Mouse (Mus musculus) midbrain, postnatal 0 days (tissue): ENCODE data around the gene Olfr605. TPM values are rescaled to one million over a fixed set of nuclear protein-coding genes. Genes with fewer than 3 reads are reported as not detected.

Experiments
- ATAC-seq: fragments of 200-750 bp; cut with Nextera tagmentation; 2 replicates; pipeline ENCODE4 v1.8.0; 2017; ENCODE audit warnings: moderate number of reproducible peaks, mild to moderate bottlenecking, moderate TSS enrichment, moderate library complexity; ENCODE audit not compliant: low FRiP score
- DNase-seq: peaks from one replicate; pipeline ENCODE4 v3.0.0-alpha.2; 2015; ENCODE audit warnings: low spot score
- H3K27ac ChIP-seq: fragments of 300-500 bp; sonication (generic); 2 replicates; pipeline ENCODE4 v1.5.1; 2014; ENCODE audit warnings: low read depth, mild to moderate bottlenecking, low read length, mixed read lengths
- H3K27me3 ChIP-seq: fragments of 300-500 bp; sonication (generic); 2 replicates; pipeline ENCODE4 v1.6.1; 2014; ENCODE audit warnings: low read length, control low read depth, mixed read lengths; ENCODE audit not compliant: insufficient read depth
- H3K36me3 ChIP-seq: fragments of 300-500 bp; sonication (generic); 2 replicates; pipeline ENCODE4 v1.6.1; 2014; ENCODE audit warnings: low read length, control low read depth, mixed read lengths; ENCODE audit not compliant: insufficient read depth
- H3K4me1 ChIP-seq: fragments of 300-500 bp; sonication (generic); 2 replicates; pipeline ENCODE4 v1.6.1; 2014; ENCODE audit warnings: mild to moderate bottlenecking, control low read depth, antibody characterized with exemption, low read length, mixed read lengths; ENCODE audit not compliant: insufficient read depth
- H3K4me2 ChIP-seq: fragments of 300-500 bp; sonication (generic); 2 replicates; pipeline ENCODE4 v1.6.1; 2014; ENCODE audit warnings: low read depth, mild to moderate bottlenecking, low read length, mixed read lengths; ENCODE audit not compliant: poor library complexity, severe bottlenecking
- H3K4me3 ChIP-seq: fragments of 300-500 bp; sonication (generic); 2 replicates; pipeline ENCODE4 v1.5.1; 2014; ENCODE audit warnings: low read depth, mild to moderate bottlenecking, low read length, moderate library complexity
- H3K9ac ChIP-seq: fragments of 300-500 bp; sonication (generic); replicated peaks from 2 replicates; pipeline ENCODE4 v1.6.1; 2014; ENCODE audit warnings: mild to moderate bottlenecking, low read length, moderate library complexity, mixed read lengths; ENCODE audit not compliant: poor library complexity, severe bottlenecking
- H3K9me3 ChIP-seq: fragments of 300-500 bp; sonication (generic); 2 replicates; pipeline ENCODE4 v1.6.1; 2016; ENCODE audit warnings: low read length, control low read depth
- CTCF ChIP-seq: IDR thresholded peaks from 2 replicates; pipeline ENCODE4 v1.5.1; 2016; ENCODE audit warnings: antibody characterized with exemption, mild to moderate bottlenecking
- WGBS: fragments of 180-500 bp; shearing (Covaris S2); extraction: QIAGEN DNeasy Blood & Tissue Kit; methylation state at CpG from one replicate; pipeline ENCODE4 v1.1.7; 2014; 5-methylcytosine and 5-hydroxymethylcytosine counted together
- microRNA-seq: library from miRNA; unstranded; fragments of <30 nt; microRNA quantifications from one replicate; pipeline ENCODE4, GENCODE M21; 2016; ENCODE audit warnings: borderline number of aligned reads
- polyA plus RNA-seq: library from polyadenylated mRNA; unstranded; fragments of >200 nt; fragmentation: Nextera tagmentation; extraction: Ambion mirVana; gene quantifications from 2 replicates; pipeline ENCODE4 v1.2.1, GENCODE M21; 2015
- total RNA-seq: library from RNA; depleted of rRNA; stranded (reverse); fragments of >200 nt; gene quantifications from 2 replicates; pipeline ENCODE4 v1.2.3, GENCODE M21; 2014; rRNA removed

The Olfr605 gene
- total and polyA plus RNA-seq, 2 experiments from 2014 or later: not detected

- H3K4me3 ChIP-seq: no peak overlapping the region
- no peaks in the 10 kb centered on the region for H3K4me1 ChIP-seq
- no peak for DNase-seq
- ATAC-seq: no peak
- no peak overlapping the region for H3K27ac ChIP-seq
- H3K4me2 ChIP-seq: no peak overlapping the region
- WGBS: 11% methylated on average over 1 of the region's 1 CpGs
- no peak for TF ChIP-seq CTCF
- no peaks in the 10 kb centered on the region for H3K9me3 ChIP-seq
- no peak overlapping the region for H3K9ac ChIP-seq
- H3K36me3 ChIP-seq: no peaks in the 10 kb centered on the region
- H3K27me3 ChIP-seq: no peaks in the 10 kb centered on the region
These were observed 46.3 kb downstream of the Olfr605 start for GRCm38 (mm10) chr7:103398981-103399380.

DNA sequence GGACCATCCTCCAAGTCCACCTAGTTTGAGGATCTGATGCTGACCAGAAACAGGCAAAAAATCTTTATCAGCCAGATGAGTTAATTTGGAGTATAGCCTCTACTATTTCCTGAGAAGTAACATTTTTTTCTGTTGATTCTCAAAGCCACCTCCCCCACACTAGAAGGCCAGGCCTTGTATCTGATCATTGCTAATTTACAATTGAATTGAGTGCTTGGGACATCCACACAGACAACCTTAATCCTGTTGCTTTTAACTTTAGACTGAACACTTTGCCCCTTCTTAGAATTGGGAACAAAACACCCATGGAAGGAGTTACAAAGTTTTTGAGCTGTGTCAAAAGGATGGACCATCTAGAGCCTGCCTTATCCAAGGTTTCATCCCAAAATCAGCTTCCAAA, 47.5 kb downstream of the Olfr605 start:
- Histone ChIP-seq H3K4me2 (no peak overlapping the region), H3K27ac (no peak overlapping the region), H3K4me1 (no peaks in the 10 kb centered on the region), H3K27me3 (no peaks in the 10 kb centered on the region), H3K4me3 (no peak overlapping the region), H3K36me3 (no peaks in the 10 kb centered on the region), H3K9ac (no peak overlapping the region), H3K9me3 (no peaks in the 10 kb centered on the region)
- TF ChIP-seq CTCF: no peak
- DNase-seq (no peak), ATAC-seq (no peak)

Small RNA genes within 50 kb of the gene (microRNA-seq; reads per million reads assigned to microRNA genes)
- not detected for gene Gm25774

Other genes starting within 250 kb of the Olfr605 start
- gene Olfr593, start 233.6 kb downstream of the Olfr605 start, total RNA-seq: not detected in 2 replicates
- not detected in 2 replicates for gene Olfr593, start 233.6 kb downstream of the Olfr605 start, polyA plus RNA-seq
- not detected in 2 replicates for gene Olfr594, start 228.4 kb downstream of the Olfr605 start, total RNA-seq
- gene Olfr594, start 228.4 kb downstream of the Olfr605 start, polyA plus RNA-seq: not detected in 2 replicates
- not detected in 2 replicates for gene Usp17ld, start 192.9 kb downstream of the Olfr605 start, total RNA-seq
- gene Usp17ld, start 192.9 kb downstream of the Olfr605 start, polyA plus RNA-seq: not detected in 2 replicates
- not detected in 2 replicates for gene Olfr596, start 139.8 kb downstream of the Olfr605 start, total RNA-seq
- not detected in 2 replicates for gene Olfr596, start 139.8 kb downstream of the Olfr605 start, polyA plus RNA-seq
- gene Olfr597, start 129.1 kb downstream of the Olfr605 start, total RNA-seq: not detected in 2 replicates
- not detected in 2 replicates for gene Olfr597, start 129.1 kb downstream of the Olfr605 start, polyA plus RNA-seq
- not detected in 2 replicates for gene Olfr598, start 121.9 kb downstream of the Olfr605 start, total RNA-seq
- not detected in 2 replicates for gene Olfr598, start 121.9 kb downstream of the Olfr605 start, polyA plus RNA-seq
- gene Olfr599, start 109.5 kb downstream of the Olfr605 start, total RNA-seq: not detected in 2 replicates
- not detected in 2 replicates for gene Olfr599, start 109.5 kb downstream of the Olfr605 start, polyA plus RNA-seq
- gene Olfr600, start 95.8 kb downstream of the Olfr605 start, total RNA-seq: not detected in 2 replicates
- not detected in 2 replicates for gene Olfr600, start 95.8 kb downstream of the Olfr605 start, polyA plus RNA-seq
- gene Olfr601, start 82.8 kb downstream of the Olfr605 start, total RNA-seq: not detected in 2 replicates
- not detected in 2 replicates for gene Olfr601, start 82.8 kb downstream of the Olfr605 start, polyA plus RNA-seq
- gene Olfr603, start 59.3 kb downstream of the Olfr605 start, total RNA-seq: not detected in 2 replicates
- gene Olfr603, start 59.3 kb downstream of the Olfr605 start, polyA plus RNA-seq: not detected in 2 replicates
- not detected in 2 replicates for gene Usp17lc, start 30.4 kb downstream of the Olfr605 start, total RNA-seq
- not detected in 2 replicates for gene Usp17lc, start 30.4 kb downstream of the Olfr605 start, polyA plus RNA-seq
- gene Olfr606, start 3.6 kb upstream of the Olfr605 start, total RNA-seq: not detected in 2 replicates
- gene Olfr606, start 3.6 kb upstream of the Olfr605 start, polyA plus RNA-seq: not detected in 2 replicates
- not detected in 2 replicates for gene Olfr607, start 18.7 kb upstream of the Olfr605 start, total RNA-seq
- gene Olfr607, start 18.7 kb upstream of the Olfr605 start, polyA plus RNA-seq: not detected in 2 replicates
- gene Olfr608, start 24.4 kb upstream of the Olfr605 start, total RNA-seq: not detected in 2 replicates
- not detected in 2 replicates for gene Olfr608, start 24.4 kb upstream of the Olfr605 start, polyA plus RNA-seq
- not detected in 2 replicates for gene Olfr609, start 52.6 kb upstream of the Olfr605 start, total RNA-seq
- not detected in 2 replicates for gene Olfr609, start 52.6 kb upstream of the Olfr605 start, polyA plus RNA-seq
- gene Olfr610, start 66.7 kb upstream of the Olfr605 start, total RNA-seq: not detected in 2 replicates
- not detected in 2 replicates for gene Olfr610, start 66.7 kb upstream of the Olfr605 start, polyA plus RNA-seq
- not detected in 2 replicates for gene Olfr611, start 75.4 kb upstream of the Olfr605 start, total RNA-seq
- gene Olfr611, start 75.4 kb upstream of the Olfr605 start, polyA plus RNA-seq: not detected in 2 replicates
- not detected in 2 replicates for gene Olfr612, start 97.3 kb upstream of the Olfr605 start, total RNA-seq
- not detected in 2 replicates for gene Olfr612, start 97.3 kb upstream of the Olfr605 start, polyA plus RNA-seq
- not detected in 2 replicates for gene Olfr613, start 102.6 kb upstream of the Olfr605 start, total RNA-seq
- gene Olfr613, start 102.6 kb upstream of the Olfr605 start, polyA plus RNA-seq: not detected in 2 replicates
- gene Olfr615, start 110.6 kb upstream of the Olfr605 start, total RNA-seq: not detected in 2 replicates
- gene Olfr615, start 110.6 kb upstream of the Olfr605 start, polyA plus RNA-seq: not detected in 2 replicates
- gene Olfr616, start 123.7 kb upstream of the Olfr605 start, total RNA-seq: not detected in 2 replicates
- gene Olfr616, start 123.7 kb upstream of the Olfr605 start, polyA plus RNA-seq: not detected in 2 replicates
- not detected in 2 replicates for gene Olfr617, start 127.6 kb upstream of the Olfr605 start, total RNA-seq
- not detected in 2 replicates for gene Olfr617, start 127.6 kb upstream of the Olfr605 start, polyA plus RNA-seq
- gene Olfr618, start 144.7 kb upstream of the Olfr605 start, total RNA-seq: not detected in 2 replicates
- not detected in 2 replicates for gene Olfr618, start 144.7 kb upstream of the Olfr605 start, polyA plus RNA-seq
- not detected in 2 replicates for gene Olfr619, start 155.1 kb upstream of the Olfr605 start, total RNA-seq
- not detected in 2 replicates for gene Olfr619, start 155.1 kb upstream of the Olfr605 start, polyA plus RNA-seq
- not detected in 2 replicates for gene Olfr620, start 167.1 kb upstream of the Olfr605 start, total RNA-seq
- gene Olfr620, start 167.1 kb upstream of the Olfr605 start, polyA plus RNA-seq: not detected in 2 replicates
- not detected in 2 replicates for gene Olfr622, start 197.3 kb upstream of the Olfr605 start, total RNA-seq
- gene Olfr622, start 197.3 kb upstream of the Olfr605 start, polyA plus RNA-seq: not detected in 2 replicates
- not detected in 2 replicates for gene Olfr623, start 218.3 kb upstream of the Olfr605 start, total RNA-seq
- gene Olfr623, start 218.3 kb upstream of the Olfr605 start, polyA plus RNA-seq: not detected in 2 replicates
- gene Olfr624, start 225.8 kb upstream of the Olfr605 start, total RNA-seq: not detected in 2 replicates
- not detected in 2 replicates for gene Olfr624, start 225.8 kb upstream of the Olfr605 start, polyA plus RNA-seq
- not detected in 2 replicates for gene Olfr625-ps1, start 237.3 kb upstream of the Olfr605 start, total RNA-seq
- not detected in 2 replicates for gene Olfr625-ps1, start 237.3 kb upstream of the Olfr605 start, polyA plus RNA-seq